Mouse (Mus musculus): ENCODE measurements at regions not wholly inside any gene's neighbourhood (a gene's known extent, or its start where the extent isn't known, plus 50 kb on each side); places are given as distances from the start of the nearest gene placed in this dataset.

- TF ChIP-seq POLR2A (IDR thresholded peaks at IDR 0.05; ENCODE audit: borderline replicate concordance, insufficient read depth, low read length) (no peak), CTCF (IDR thresholded peaks at IDR 0.05; ENCODE audit: borderline replicate concordance, insufficient read depth, low read depth, low read length) (no peak)
Observed at GRCm38 (mm10) chr8:126136946-126137345, 142.0 kb downstream of the Kcnk1 start.
